Mouse (Mus musculus) E14TG2a.4 (cell line): ENCODE data around the gene Disc1.

ENCODE experiments used
- CTCF ChIP-seq: conservative IDR thresholded peaks from 2 replicates; pipeline ENCODE4 v1.5.1; 2014; ENCODE audit warnings: low read length
- NANOG ChIP-seq: IDR thresholded peaks from 2 replicates; pipeline ENCODE4 v1.6.1; 2014; ENCODE audit warnings: borderline replicate concordance, low read length, mixed read lengths
- POU5F1 ChIP-seq: IDR thresholded peaks from 2 replicates; pipeline ENCODE4 v1.6.1; 2014; ENCODE audit warnings: low read length, borderline replicate concordance

DNA sequence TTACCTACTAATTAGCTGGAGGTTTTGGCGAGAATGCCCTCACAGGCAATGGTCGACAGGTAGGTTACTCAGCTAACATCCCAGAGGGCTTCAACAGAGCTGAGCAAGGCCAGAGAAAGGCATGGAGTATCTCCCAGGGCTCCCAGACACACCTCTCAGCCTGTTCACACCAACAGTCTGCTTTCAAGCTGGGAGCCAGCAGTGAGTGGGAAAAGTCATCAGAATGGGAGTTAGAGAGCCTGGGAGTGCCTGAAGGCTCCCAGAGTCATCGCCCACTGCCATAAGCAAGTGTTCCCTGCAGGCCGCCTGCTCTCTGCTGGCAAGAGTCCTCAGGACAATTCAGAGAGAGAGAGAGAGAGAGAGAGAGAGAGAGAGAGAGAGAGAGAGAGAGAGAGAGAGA, 167.1 kb downstream of the Disc1 start:
- TF ChIP-seq CTCF (no peak), POU5F1 (no peak), NANOG (no peak)
